In the genomic region with DNA sequence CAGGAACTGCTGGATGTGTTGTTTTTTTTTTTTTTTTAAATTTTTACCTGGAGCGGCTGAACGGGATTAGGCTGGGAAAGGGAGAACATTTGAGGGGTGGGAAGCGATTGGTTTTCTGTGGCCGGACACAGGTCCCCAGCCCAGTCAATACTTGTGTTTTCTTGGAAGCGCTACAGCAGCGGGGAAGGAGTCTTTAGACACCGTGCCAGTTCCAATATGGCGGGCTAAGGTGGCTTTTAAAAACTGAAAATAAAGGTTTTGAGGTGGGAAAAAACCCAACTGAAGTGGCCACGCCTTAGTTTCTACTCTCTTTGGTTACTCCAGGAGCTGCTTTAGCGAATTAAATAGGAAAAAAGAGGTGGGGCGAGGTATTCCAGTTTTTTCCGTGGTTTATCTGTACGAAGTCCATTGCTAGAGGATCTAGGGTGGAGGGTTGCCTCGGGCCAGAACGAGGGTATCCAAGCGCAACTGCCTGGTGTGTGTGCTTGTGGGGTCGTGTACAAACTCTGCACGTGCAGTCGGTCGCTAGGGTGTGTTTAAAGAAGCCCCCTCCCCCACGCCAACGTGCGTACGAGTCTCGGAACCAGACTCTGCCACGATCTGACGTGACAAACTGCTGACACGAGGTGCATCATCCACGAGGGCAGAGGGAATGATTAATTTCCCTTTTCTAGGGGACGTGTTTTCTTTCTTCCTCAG, we compare ENCODE assay signal across 7 mouse cellular contexts. TPM values are rescaled to one million over a fixed set of nuclear protein-coding genes. Genes with fewer than 3 reads are reported as not detected.
A peak's percentile ranks its signal among the peaks of the same experiment; 100 is the strongest.
DNase-seq lines count a peak whose midpoint lies in the region; ATAC-seq and TF ChIP-seq lines count a peak whose summit lies in the region.

No protein-coding gene starts in this region.

- TF ChIP-seq CTCF in lung, postnatal 0 days (IDR thresholded peaks at IDR 0.05) = no peak

- peaks cover 14% of the 10 kb centered on the region; the same call in 1 of the 2 replicates for H3K4me1 ChIP-seq in lung, postnatal 0 days (ENCODE audit: insufficient read depth, low read depth, low read length)
- peaks cover 13% of the 10 kb centered on the region for H3K4me1 ChIP-seq in hindbrain, embryonic 12.5 days
- H3K4me1 ChIP-seq in liver, embryonic 16.5 days (ENCODE audit: control insufficient read depth, low read depth, low read length) = peaks cover 7% of the 10 kb centered on the region

- H3K9ac ChIP-seq in lung, postnatal 0 days (replicated peaks; ENCODE audit: low read depth) = no peak overlapping the region; the same call in 1 of the 2 replicates
- H3K9ac ChIP-seq in hindbrain, embryonic 12.5 days = peak overlapping the region; percentile 49; the same call in 1 of the 2 replicates
- H3K9ac ChIP-seq in liver, embryonic 16.5 days (ENCODE audit: low read depth, low read length) = no peak overlapping the region

- no peak for DNase-seq in lung, postnatal 0 days (ENCODE audit: low spot score)
- DNase-seq in lung, postnatal 14 days = no peak
- DNase-seq in right cerebral cortex, postnatal 4 days = peak; percentile 33
- DNase-seq in layer of hippocampus, postnatal 25 days (ENCODE audit: extremely low spot score in 1 of 2, low spot score in 1 of 2) = no peak

- H3K4me3 ChIP-seq in lung, postnatal 0 days (ENCODE audit: low read depth, low read length) = peak overlapping the region; percentile 60
- peak overlapping the region; percentile 55 for H3K4me3 ChIP-seq in hindbrain, embryonic 12.5 days
- H3K4me3 ChIP-seq in liver, embryonic 16.5 days (ENCODE audit: low read depth, low read length) = peak overlapping the region; percentile 59

- no peak overlapping the region for H3K27ac ChIP-seq in lung, postnatal 0 days (ENCODE audit: low read length)
- H3K27ac ChIP-seq in hindbrain, embryonic 12.5 days = no peak overlapping the region
- H3K27ac ChIP-seq in liver, embryonic 16.5 days (ENCODE audit: low read length) = no peak overlapping the region

- under 1% methylated on average over 30 of the region's 30 CpGs for WGBS in lung, postnatal 0 days
- under 1% methylated on average over 30 of the region's 30 CpGs for WGBS in hindbrain, embryonic 12.5 days
- WGBS in liver, embryonic 16.5 days (ENCODE audit: insufficient replicate concordance) = under 1% methylated on average over 30 of the region's 30 CpGs

- ATAC-seq in lung, postnatal 0 days = no peak
- 0 out of 2 replicates have a peak, but pooled peaks have one; percentile 4 for ATAC-seq in common myeloid progenitor, adult 5-6 weeks (replicated peaks; ENCODE audit: low read depth, poor library complexity, severe bottlenecking)
- peak; percentile 30 for ATAC-seq in hindbrain, embryonic 12.5 days (ENCODE audit: low FRiP score)
- no peak for ATAC-seq in liver, embryonic 16.5 days (ENCODE audit: low read depth)

- peaks cover 46% of the 10 kb centered on the region for H3K27me3 ChIP-seq in lung, postnatal 0 days (replicated peaks; ENCODE audit: insufficient read depth, low read length)
- peaks cover 63% of the 10 kb centered on the region for H3K27me3 ChIP-seq in hindbrain, embryonic 12.5 days
- H3K27me3 ChIP-seq in liver, embryonic 16.5 days (ENCODE audit: control insufficient read depth, insufficient read depth, low read depth, low read length) = peaks cover 75% of the 10 kb centered on the region

- no peaks in the 10 kb centered on the region for H3K36me3 ChIP-seq in lung, postnatal 0 days (ENCODE audit: insufficient read depth, low read length)
- H3K36me3 ChIP-seq in hindbrain, embryonic 12.5 days = no peaks in the 10 kb centered on the region
- no peaks in the 10 kb centered on the region for H3K36me3 ChIP-seq in liver, embryonic 16.5 days (ENCODE audit: control insufficient read depth, insufficient read depth)

- no peaks in the 10 kb centered on the region for H3K9me3 ChIP-seq in lung, postnatal 0 days (ENCODE audit: low read length)
- no peaks in the 10 kb centered on the region for H3K9me3 ChIP-seq in hindbrain, embryonic 12.5 days (replicated peaks)
- no peaks in the 10 kb centered on the region for H3K9me3 ChIP-seq in liver, embryonic 16.5 days (replicated peaks; ENCODE audit: control insufficient read depth, low read length)

- TF ChIP-seq EP300 in lung, postnatal 0 days (IDR thresholded peaks at IDR 0.05) = no peak

- peak overlapping the region; percentile 94 for H3K4me2 ChIP-seq in lung, postnatal 0 days (replicated peaks; ENCODE audit: low read depth, low read length)
- H3K4me2 ChIP-seq in hindbrain, embryonic 12.5 days (replicated peaks) = peak overlapping the region; percentile 97
- H3K4me2 ChIP-seq in liver, embryonic 16.5 days (ENCODE audit: low read depth, low read length) = peak overlapping the region; percentile 68

RNA-seq across cellular contexts. Expression of a gene that starts 3.3 kb away (rescaled TPM):
- polyA plus RNA-seq in lung, postnatal 0 days (2015; fragmentation: Nextera tagmentation; extraction: Ambion mirVana) = 0.62 and 0.65 TPM in 2 replicates
- total RNA-seq in common myeloid progenitor, adult 5-6 weeks (2017) = 0.78 and 2.4 TPM in 2 replicates
- 2.6 and 3.0 TPM in 2 replicates for polyA plus RNA-seq in hindbrain, embryonic 12.5 days (2016; fragmentation: Nextera tagmentation; extraction: Ambion mirVana)
- polyA plus RNA-seq in liver, embryonic 16.5 days (2015; fragmentation: Nextera tagmentation; extraction: Ambion mirVana) = 0.21 and 0.31 TPM in 2 replicates
- total RNA-seq in layer of hippocampus, postnatal 25 days (2021) = 1 to 10 TPM; 3.1 to 5.2 TPM

Comparison
In these comparisons a context has a peak if more than half of its experiments do, and no peak if none do; other contexts are left out.
1. ATAC-seq: peak in common myeloid progenitor, adult 5-6 weeks (single experiment) and hindbrain, embryonic 12.5 days (single experiment); none in lung, postnatal 0 days (single experiment) and liver, embryonic 16.5 days (single experiment).
2. Peak in every context shown above with its lines, with median percentiles within 50 percentile points of each other: H3K4me2 ChIP-seq and H3K4me3 ChIP-seq.